Mouse (Mus musculus) liver, adult (tissue): ENCODE results near the gene Cd40lg.

Source experiments
- GATA4 ChIP-seq: IDR thresholded peaks from 2 replicates; pipeline ENCODE4 v1.6.1; 2014; ENCODE audit warnings: mild to moderate bottlenecking, low read length; ENCODE audit not compliant: insufficient replicate concordance

Gene Cd40lg

GRCm38 (mm10) chrX:57228178-57228577 lies 16.2 kb downstream of the Cd40lg start:
- TF ChIP-seq GATA4 = no peak

GRCm38 (mm10) chrX:57233596-57233995 lies 21.7 kb downstream of the Cd40lg start:
- no peak for TF ChIP-seq GATA4

- TF ChIP-seq GATA4 = no peak
Observed at GRCm38 (mm10) chrX:57235982-57236381, 24.0 kb downstream of the Cd40lg start.

- TF ChIP-seq GATA4 = no peak
Observed at GRCm38 (mm10) chrX:57238572-57238971, 26.6 kb downstream of the Cd40lg start.

- TF ChIP-seq GATA4 = no peak
Observed at GRCm38 (mm10) chrX:57253329-57254055, 41.5 kb downstream of the Cd40lg start.

- TF ChIP-seq GATA4 = no peak
Observed at GRCm38 (mm10) chrX:57260744-57261143, 48.8 kb downstream of the Cd40lg start.

GRCm38 (mm10) chrX:57263515-57263914 lies 51.6 kb downstream of the Cd40lg start:
- no peak for TF ChIP-seq GATA4
